Mouse (Mus musculus) adipocyte (in vitro differentiated cells): ENCODE measurements around the gene Dcdc2b.

Experiments
- DNase-seq: peaks from one replicate; pipeline ENCODE4 v3.0.0-alpha.2; 2016; ENCODE audit warnings: low spot score

The Dcdc2b gene

DNA sequence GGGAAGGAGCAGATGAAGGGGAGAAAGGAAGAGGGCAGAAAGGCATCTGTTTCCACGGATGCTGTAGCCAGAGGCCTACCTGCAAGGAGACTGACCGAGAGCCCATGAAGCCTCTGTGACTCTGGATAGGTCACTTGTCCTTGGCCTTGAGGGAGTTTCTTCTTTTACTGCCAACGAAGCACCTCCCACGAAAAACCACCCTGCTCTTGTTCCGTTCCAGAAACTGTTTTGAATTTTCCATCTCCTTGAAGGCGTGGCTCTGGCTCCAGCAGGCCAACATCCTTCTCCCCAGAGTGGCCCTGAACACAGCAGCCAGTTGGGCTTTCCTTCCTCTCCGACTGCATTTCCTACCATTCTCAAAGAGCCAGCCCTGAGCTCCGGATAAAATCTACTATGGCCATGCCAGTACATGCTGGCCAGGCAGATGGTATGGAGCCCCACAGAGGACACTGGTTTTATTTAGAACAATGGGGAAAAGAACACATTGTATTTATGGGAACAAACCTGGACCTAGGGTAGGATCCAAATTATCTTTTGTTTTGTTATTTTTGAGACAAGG lies 7.3 kb upstream of the Dcdc2b start:
- DNase-seq: no peak

GRCm38 (mm10) chr4:129620419-129621282 lies 6.6 kb upstream of the Dcdc2b start:
- DNase-seq: no peak

- DNase-seq: peak; percentile 95
Observed at GRCm38 (mm10) chr4:129618786-129619691, 5.0 kb upstream of the Dcdc2b start, which contains the start of gene Iqcc. Gene Iqcc, minus strand, starts transcription at chr4:129619099.

- DNase-seq: no peak
Observed at GRCm38 (mm10) chr4:129618031-129618430, 4.0 kb upstream of the Dcdc2b start.

DNA sequence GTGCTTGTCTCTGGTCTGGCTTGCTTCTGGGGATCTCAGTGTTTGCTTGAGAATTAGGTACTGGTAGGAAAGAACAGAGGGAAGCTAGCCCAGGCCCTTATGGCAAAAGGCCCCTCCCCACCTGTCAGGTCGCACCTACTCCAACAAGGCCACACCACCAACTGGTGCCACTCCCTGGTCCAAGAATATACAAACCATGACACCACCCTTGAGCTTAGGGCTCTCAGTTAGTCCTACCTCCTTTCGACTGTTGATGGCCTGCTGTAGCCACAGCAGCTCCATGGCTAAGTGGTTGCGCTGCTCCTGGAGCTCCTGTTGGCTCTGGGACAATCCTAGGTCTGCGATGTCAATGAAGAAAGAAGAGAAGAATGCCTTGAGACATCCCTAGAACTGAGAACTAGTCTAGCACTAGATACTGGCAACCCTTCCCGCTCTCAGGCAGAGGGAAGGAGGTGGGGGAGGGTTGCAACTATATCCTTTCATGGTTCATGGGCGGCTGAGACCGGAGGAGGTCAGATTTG lies 3.1 kb upstream of the Dcdc2b start:
- DNase-seq: no peak

- no peak for DNase-seq
Observed at GRCm38 (mm10) chr4:129616631-129617030, 2.6 kb upstream of the Dcdc2b start.

DNA sequence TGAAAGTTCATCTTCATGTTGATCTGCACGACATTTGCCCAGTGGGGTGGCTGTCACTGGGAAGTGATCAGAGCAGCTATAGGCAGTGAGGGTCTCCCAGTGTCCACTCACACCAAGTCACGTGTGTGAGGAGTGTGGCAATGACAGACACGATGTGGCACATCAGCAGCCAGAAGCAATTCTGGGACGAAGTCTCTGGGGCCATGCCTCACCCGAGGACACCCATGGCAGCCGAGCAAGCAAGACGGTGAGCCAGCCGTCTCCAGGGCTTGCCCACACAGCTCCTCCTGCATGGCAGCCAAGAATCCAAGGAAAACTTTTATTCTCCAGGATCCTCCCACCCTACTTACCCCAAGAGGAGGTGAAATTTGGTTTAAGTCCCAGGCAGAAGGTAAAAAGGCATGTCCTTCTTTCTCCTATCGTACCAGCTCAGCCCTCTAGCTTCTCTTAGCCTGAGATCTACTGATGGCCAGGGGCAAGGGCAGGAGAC lies 1.8 kb upstream of the Dcdc2b start:
- DNase-seq: no peak

DNA sequence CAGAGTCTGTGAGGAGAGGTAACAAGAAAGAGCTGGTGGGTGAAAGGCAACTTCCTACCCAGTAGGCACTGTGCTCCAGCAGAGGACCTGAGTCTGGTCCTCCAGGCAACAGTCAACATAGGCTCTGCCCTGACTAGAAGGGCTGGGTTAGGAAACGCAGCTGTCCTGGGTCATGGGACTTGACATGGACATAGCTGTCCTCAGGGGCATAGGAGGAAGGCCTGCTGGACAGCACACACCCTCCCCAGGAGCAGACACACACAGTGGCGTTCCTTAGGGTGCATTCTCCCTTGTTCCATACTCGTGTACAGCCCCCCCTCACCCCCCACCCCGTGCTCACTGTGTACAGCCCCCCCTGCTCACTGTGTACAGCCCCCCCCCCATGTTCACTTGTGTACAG lies 3.6 kb downstream of the Dcdc2b start:
- DNase-seq: no peak

DNA sequence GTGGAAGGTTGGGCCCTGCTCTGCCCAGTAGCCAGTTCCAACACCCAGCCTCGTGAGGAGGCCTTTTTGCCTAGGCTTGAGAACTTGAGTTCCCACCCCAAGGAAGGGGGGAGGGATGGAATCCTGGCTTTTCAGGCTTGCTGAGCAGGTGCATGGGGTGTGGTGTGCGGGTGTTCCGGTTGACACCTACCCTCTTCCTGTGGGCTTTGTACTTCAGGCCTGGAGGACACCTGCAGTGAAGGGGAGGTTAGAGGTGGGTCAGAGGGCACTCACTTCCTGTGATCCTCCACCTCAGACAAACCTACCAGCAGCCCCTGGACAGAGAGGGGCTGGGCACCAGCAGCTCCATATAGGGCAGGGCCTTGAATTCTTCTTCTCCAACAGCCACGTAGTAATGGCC lies 4.0 kb downstream of the Dcdc2b start:
- no peak for DNase-seq

GRCm38 (mm10) chr4:129609139-129609631 lies 4.9 kb downstream of the Dcdc2b start:
- DNase-seq: no peak

- DNase-seq: peak; percentile 88
Observed at GRCm38 (mm10) chr4:129608426-129609025, 5.5 kb downstream of the Dcdc2b start.

DNA sequence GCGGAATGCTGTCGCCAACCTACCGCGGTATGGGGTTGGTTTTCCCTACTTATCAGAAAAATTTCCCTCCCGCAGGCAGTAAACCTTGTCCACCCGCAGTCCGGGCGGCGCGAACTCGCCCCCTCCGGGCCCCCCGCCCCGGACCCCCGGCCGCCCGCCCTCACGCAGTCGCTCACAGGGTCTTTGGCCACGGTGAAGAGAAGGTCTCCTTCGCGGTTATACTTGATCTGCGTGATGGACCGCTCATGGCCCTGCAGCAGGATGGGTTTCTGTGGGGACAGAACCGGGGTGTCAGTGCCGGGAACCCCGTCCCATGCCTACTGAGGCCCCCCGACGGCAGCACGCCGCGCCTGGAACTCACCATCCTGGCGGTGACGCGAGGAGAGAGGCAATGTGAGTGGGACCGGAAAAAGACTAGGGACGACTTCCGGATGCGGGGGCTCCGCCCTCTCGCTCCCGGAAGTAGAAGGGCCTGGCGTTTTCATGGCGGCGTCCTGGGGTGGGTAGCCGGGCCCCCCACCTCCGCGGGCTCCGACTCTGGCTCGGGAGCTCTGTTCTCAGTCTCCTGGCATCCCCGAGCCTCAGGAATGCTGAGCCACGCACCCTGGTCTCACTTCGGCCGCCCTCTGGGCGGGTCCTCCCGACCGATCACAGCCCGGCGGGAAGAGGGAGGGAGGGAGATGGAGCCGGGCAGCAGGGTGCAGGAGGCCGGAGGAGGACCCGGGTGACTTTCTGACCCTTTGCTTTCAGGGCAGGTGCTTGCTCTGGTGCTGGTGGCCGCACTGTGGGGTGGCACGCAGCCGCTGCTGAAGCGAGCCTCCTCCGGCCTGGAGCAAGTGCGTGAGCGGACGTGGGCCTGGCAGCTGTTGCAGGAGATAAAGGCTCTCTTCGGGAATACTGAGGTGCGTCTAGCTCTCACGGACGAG lies 13.6 kb downstream of the Dcdc2b start, which contains the start of the genes Eif3i and Tmem234:
Eif3i (minus strand) TSS at position 416 of the 926 bp plus-strand sequence.
Tmem234 (plus strand) TSS at position 436 of the 926 bp plus-strand sequence.
- peak; percentile 79 for DNase-seq

- DNase-seq: no peak
Observed at GRCm38 (mm10) chr4:129588865-129589264, 25.2 kb downstream of the Dcdc2b start.

GRCm38 (mm10) chr4:129586943-129587342 lies 27.1 kb downstream of the Dcdc2b start:
- DNase-seq: no peak

GRCm38 (mm10) chr4:129585773-129586172 lies 28.3 kb downstream of the Dcdc2b start:
- no peak for DNase-seq

DNA sequence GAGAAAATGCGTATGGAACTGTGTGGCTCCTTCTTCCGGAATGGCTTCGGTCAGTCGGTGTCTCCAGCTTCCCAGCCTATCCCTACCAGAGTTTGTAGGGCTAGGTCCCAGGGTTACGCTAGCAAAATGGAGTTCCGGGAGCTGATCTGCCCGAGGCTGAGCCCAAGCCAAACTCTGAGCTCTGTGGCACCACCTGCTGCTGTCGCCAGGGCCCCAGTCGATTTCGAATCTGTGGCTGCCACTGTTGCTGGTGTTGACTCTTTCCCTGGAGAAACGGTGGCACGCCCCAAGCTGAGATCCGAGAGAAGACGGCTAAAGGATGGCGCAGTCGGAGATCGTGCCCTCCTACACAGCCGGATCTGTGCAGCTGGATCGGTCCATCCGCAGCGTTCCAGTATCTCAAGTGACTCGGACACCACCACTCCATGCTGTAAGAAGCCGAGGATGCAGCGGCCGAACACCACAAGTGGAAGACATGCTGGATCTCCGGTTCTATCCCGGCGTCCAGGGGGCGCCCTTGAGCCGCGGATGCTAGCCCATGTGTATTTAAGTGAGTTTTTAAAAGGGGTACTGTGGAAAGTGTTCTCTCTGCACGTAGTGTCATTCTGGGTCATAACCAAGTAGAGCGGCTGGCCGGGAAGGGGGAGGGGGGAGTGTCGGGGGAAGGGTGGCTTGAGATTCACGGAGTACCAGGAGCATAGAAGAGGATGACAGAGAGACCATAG lies 29.0 kb downstream of the Dcdc2b start:
- DNase-seq: peak; percentile 20

DNA sequence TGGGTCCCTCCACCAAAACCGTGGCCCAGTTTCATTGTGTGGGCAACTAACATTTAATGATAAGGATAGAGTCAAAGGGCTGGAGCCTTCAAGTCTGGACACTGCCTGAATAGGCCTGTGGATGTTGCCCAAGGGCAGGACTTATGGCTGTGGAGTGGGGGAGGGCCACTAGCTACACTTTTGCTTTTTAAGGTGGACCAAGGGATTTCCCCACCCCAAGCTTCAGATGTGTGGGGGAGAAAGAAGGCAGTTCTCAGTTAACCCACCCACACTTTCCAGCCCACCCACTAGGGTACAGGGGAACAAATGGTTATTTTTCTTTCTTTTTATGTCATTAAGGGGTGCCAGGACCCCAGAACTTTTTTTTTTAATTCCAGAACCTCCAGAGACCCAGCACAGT lies 29.7 kb downstream of the Dcdc2b start:
- DNase-seq: no peak

GRCm38 (mm10) chr4:129582251-129582650 lies 31.8 kb downstream of the Dcdc2b start:
- DNase-seq: no peak

DNA sequence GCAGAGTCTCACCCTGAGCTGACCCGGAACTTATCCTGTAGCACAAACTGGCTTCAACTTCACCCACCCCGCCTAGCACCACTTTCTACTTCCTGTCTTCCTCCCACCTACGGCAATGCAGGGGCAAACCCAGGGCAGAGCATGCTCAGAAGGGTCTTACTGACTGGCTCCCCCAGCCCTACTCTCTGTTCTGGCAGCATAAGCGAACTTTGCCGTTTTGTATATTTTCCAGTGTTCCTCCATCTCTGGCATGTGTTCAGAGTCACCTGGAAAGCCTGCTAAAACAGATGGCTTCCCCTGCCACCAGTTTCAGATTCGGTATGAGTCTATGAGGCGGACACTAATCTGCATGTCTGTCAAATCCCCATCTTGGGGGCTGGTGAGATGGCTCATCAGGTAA lies 33.7 kb downstream of the Dcdc2b start:
- DNase-seq: no peak
